Mouse (Mus musculus) kidney, postnatal 25 days (tissue): ENCODE data around the gene Ndufaf7.

Source experiments
- DNase-seq, 2 experiments: peaks; one replicate each; pipeline ENCODE4 v3.0.0; 2021; ENCODE audit warnings: mixed read lengths in 2 of 2

The Ndufaf7 gene

DNA sequence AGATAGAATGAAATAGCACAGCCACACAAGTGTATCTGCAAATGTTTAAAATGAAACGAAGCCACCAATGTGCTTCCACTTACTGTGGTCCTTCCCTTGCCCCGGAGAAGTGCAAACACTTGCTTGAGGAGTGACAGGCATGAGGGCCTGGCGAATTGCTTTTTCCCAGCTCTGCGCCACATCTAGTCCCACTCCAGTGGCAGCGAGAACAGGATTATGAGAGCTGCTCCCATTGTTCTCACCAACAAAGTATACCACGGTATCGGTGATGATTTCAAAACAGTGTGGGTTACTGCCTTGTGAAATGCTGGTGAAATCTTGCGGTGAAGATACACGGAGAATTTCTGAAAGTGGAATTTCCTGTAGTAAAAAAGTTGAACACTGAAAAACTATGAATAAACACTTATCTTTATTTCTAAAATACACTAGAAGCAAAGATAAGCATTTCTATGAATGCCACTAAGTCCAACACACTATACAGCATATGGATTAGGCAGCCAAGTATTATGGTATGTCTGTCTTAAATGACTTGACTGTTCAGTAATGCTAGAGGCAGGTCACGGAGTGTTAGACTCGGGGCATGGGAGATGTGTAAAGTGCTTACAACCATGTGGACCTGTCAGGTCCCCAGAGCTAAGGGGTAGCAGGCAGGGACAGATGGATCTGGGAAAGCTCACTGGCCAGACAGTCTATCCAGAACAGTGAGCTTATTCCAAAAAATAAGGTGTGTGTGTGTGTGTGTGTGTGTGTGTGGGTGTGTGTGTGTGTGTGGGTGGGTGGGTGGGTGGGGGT is 29.4 kb downstream of the Ndufaf7 start:
- no peak for DNase-seq

DNA sequence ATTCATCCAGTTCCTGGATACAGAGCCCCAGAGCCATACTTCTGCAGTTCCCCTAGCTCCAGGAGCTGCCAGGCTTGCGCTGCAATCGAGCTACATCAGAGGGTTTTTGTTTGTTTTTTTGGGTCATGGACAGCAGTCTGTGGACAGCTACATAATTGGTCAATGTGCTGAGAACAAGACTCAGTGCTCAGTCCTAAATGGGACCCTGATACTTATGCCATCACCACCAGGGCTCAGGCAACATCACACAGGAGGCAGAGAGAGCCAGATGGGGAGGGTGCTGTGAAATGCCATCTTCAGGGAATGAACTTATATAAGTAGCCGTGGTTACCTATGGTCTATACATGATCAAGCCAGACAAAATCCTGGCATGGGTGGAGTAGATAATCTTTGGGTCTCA is 31.6 kb downstream of the Ndufaf7 start:
- DNase-seq, result no peak

DNA sequence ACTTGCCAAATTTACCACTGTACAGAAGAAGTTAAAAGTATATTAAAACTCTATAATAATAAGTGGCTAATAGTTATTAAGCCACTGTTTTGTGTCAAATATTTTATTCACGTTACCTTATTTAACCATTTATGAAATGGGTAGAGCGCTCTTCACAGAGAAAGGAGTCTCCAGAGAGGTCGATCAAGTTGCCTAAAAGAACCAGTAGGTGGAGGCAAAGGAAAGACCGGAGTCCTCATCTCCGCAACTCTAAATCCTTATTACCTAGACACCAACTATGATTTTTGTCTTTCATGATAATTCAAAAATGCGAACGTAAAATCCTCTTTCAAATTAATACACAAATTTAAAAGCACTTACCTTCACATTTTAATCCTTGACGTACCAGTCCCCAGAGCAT is 46.2 kb downstream of the Ndufaf7 start:
- no peak for DNase-seq

DNA sequence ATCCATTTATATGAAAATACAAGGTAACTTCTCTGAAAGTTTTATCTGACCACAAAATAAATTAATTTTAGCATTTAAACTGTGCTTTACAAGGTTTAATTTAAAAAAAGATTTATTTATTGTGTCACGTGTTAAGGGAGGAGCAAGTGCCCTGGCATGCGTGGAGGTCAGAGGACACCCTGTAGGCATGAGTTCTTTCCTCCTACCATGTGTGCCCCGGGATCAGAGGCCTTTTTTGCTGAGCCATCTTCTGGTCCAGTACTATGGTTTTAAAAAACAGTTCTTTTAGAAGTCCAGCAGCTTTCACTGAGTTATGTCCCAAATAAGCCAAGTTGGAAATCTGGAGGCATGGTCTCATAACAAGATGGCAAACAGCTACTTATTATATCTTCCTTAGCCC is 46.8 kb downstream of the Ndufaf7 start:
- DNase-seq, result no peak

DNA sequence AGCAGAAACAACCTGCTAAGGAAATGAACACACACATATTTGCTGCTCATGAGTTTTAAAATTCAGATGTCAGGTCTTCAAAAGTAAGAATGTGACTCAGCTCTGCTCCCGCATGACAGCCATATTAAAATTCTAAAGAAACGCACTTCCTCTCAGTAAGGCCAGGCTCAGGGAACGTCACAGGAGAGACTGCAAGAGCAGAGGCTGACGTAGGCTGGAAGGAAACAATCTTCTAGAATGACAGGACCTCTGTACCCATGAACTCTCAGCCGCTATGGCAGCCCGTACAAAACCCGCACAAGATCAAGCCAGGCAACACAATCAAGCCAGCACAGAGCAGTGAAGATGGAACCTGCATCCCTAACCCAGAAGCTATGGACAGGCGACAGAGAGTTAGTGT is 52.1 kb downstream of the Ndufaf7 start:
- no peak for DNase-seq

DNA sequence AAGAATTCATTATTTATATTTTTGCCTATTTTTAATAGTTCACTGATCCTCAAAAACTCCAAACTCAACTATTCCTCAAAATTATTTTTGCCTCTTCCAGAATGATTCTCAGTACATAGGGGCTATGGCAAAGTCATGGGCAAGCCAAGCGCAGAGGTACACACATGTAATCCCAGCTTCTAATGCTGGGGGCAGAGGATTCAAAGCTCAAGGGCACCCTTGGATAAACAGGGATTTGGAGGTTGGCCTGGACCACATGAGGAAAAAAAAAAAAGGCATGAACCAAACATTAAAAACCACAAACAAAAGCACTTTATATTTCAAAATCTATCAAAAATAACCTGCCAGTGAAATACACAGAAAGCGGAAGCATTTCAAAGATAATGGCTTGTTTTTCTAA is 54.6 kb downstream of the Ndufaf7 start:
- DNase-seq, result no peak

DNA sequence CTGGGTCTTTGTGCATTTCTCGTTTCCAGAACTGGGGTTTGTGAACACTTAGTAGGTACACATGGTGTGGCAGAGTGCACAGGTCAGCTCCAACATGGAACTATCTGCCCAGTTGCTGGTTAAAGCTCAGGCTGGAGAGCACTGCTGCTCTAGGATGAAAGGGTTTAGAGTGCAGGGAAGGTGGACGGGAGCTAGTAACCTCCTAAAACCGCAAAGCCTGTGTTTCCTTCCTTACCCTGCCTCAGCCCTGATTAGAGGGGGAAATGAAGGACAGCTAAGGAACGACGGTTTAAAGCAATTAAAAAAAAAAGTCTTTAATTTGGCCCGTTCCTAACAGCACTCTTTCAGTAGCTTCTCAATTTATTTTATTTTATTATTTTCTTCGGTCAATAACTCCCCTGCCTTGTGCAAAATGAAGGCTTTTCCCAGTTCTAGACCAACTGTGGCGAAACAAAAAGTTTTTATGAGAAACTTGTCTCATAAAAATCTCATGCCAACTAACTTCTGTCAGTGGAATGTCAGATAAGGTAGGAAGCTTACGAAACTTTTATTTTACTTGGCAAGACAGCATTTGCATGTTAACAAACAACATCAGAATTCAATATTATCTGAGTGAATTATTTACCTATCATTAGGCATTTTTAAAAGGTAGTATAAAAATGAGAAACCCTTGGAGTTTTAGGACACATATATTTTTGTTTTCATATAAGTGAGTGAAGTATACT is 55.5 kb downstream of the Ndufaf7 start:
- DNase-seq, result no peak

DNA sequence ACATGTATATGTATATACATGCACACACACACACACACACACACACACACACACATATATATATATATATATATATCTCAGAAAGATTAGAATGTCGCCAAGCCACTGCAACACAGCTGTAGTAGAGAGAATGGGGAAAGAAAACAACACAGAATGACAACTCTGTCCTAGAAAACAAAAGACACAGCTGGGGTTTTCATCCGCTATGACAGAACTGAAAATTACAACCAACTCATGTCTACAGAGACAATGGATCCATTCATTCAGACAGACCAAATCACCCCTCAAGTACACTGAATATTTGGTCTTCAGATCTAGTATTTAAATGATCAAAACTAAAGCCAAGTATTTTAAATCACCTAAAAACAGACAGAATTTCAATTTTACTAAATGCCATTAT is 56.7 kb downstream of the Ndufaf7 start:
- no peak for DNase-seq

DNA sequence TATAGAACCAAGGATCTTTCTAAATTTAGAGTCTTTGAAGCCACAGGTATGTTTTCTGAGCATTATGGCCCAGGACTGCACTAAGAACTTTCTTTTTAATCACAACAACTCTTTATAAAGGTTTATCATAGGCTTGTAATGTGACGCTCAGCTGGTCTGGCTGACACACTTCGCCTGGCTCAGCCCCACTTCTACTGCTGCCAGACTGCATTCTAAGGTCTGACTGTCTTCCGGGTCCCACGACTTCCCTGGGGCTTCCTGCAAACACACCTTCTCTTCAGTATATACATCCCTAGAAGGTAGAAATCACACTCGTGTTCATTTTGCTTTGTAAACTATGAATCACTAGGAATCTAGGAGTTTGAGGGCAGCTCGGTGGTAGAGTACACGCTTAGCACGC is 57.4 kb downstream of the Ndufaf7 start:
- DNase-seq, result no peak

DNA sequence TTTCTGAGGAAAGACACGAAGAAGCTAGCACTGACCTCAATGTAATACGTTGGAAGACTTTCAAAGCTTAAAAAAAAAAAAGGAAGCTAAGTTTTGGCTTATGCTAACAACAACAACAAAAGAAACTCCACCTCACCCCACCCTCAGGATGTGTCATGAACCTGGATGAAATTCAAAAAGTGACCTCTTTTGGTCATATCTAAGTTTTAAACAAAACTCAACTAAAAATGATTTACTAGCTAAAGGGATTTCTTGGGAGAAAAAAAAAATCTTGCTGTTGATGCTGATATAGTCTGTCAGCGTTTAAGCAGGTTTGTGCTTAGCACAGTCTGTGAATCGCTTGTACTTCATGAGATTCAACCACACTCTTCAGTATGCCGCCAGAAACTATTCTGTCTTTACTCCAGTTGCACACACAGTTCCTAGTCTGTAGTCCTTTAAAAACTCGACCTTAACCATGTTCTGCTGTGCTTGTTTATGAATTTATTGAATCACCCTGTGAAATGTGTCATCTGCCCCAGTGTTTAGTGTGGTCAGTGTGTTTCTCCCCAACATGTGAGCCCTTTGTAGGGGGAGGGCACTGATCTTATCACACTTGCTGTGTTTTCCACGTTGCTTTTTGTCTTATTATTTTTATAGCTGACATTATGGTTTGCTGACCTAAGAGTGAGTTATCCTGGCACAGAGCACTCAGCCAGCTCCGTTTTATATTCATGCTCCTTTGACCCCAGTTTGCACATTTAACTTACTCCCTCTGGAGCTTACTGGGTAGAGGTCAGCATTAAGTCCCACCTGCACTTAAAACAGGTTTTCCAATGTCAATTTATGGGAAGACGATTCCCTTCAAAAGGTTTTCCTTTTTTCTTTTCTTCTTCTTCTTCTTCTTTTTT is 58.2 kb downstream of the Ndufaf7 start:
- DNase-seq, result no peak
